Mouse (Mus musculus): Measurements from ENCODE around the gene Epp13. TPM values are rescaled to one million over a fixed set of nuclear protein-coding genes. Genes with fewer than 3 reads are reported as not detected.
"Not testable (repeated sequence)": the region's sequence is repeated elsewhere in the genome, so short reads cannot be mapped to it uniquely, and the experiment has no call there.

Epp13 gene
- polyA plus RNA-seq (2016; fragmentation: Nextera tagmentation; extraction: Ambion mirVana), result not detected in 2 replicates

- no peak within 1 kb of the TSS for H3K27ac ChIP-seq
- no peak within 1 kb of the TSS for H3K4me3 ChIP-seq
- no peaks in the 10 kb centered on the region for H3K4me1 ChIP-seq
- H3K27me3 ChIP-seq (ENCODE audit: poor library complexity, severe bottlenecking), result no peaks in the 10 kb centered on the region
- peaks cover 22% of the 10 kb centered on the region; the same call in 1 of the 2 replicates for H3K9me3 ChIP-seq
- 82% methylated on average over 6 of the region's 6 CpGs for WGBS
- H3K36me3 ChIP-seq (replicated peaks), result no peaks in the 10 kb centered on the region
- no peak for DNase-seq (ENCODE audit: extremely low spot score, low spot score)
Observed at GRCm38 (mm10) chr7:6252410-6252809, at the start of gene Epp13. Gene Epp13, plus strand, starts transcription at chr7:6252710.

- 91% methylated on average over 3 of the region's 3 CpGs for WGBS
- Histone ChIP-seq H3K9me3 (peaks cover 22% of the 10 kb centered on the region; the same call in 1 of the 2 replicates), H3K4me3 (no peak overlapping the region), H3K27ac (no peak overlapping the region), H3K36me3 (replicated peaks) (no peaks in the 10 kb centered on the region), H3K4me1 (no peaks in the 10 kb centered on the region), H3K27me3 (ENCODE audit: poor library complexity, severe bottlenecking) (no peaks in the 10 kb centered on the region)
- DNase-seq (ENCODE audit: extremely low spot score, low spot score), result no peak
Observed at GRCm38 (mm10) chr7:6204200-6204599, 48.3 kb upstream of the Epp13 start.

DNA sequence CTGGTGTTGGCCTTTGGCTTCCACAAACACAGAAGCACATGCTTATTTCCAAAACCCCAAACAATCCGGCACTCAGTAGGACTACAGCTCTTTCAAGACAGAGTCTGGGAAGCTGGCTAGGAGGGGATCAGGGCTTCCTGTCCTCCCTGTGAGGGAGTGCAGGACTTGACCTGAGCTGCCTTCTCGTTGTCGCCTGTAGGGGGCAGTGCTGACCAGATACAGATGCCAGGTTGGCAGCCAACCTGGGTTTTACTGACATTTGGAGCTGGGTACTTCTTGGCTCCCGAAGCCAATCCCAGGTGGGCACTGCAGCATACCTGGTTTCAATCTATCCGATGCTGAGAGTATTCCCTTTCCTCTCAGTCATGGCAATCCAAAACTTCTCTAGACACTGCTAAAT is 39.4 kb upstream of the Epp13 start:
- DNase-seq (ENCODE audit: extremely low spot score, low spot score), result no peak
- 52% methylated on average over 5 of the region's 5 CpGs for WGBS
- peaks cover 43% of the 10 kb centered on the region for H3K9me3 ChIP-seq
- no peak overlapping the region for H3K4me3 ChIP-seq
- H3K27me3 ChIP-seq (ENCODE audit: poor library complexity, severe bottlenecking), result no peaks in the 10 kb centered on the region
- no peaks in the 10 kb centered on the region for H3K36me3 ChIP-seq (replicated peaks)
- H3K4me1 ChIP-seq, result no peaks in the 10 kb centered on the region
- no peak overlapping the region for H3K27ac ChIP-seq

DNA sequence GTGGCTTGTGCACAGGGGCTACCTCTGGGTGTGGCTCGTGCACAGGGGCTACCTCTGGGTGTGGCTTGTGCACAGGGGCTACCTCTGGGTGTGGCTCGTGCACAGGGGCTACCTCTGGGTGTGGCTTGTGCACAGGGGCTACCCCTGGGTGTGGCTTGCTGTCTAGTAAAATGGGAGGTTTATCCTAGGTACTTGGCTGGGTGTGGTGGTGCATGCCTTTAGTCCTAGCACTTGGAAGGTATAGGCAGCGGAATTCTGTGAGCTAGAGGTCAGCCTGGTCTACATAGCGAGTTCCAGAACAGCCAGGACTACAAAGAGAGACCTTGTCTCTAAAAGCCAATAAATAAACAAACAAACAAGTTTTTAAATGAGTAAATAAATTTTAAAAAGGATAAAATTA is 37.8 kb upstream of the Epp13 start:
- not testable (repeated sequence) for H3K4me3 ChIP-seq; H3K4me1 ChIP-seq; DNase-seq (ENCODE audit: extremely low spot score, low spot score); H3K36me3 ChIP-seq (replicated peaks); H3K27ac ChIP-seq; H3K27me3 ChIP-seq (ENCODE audit: poor library complexity, severe bottlenecking)
- H3K9me3 ChIP-seq, result peaks cover 51% of the 10 kb centered on the region
- WGBS, result 90% methylated on average over 4 of the region's 4 CpGs

- WGBS, result 50% methylated on average over 3 of the region's 3 CpGs
- Histone ChIP-seq H3K36me3 (replicated peaks) (no peaks in the 10 kb centered on the region), H3K4me1 (no peaks in the 10 kb centered on the region), H3K27me3 (ENCODE audit: poor library complexity, severe bottlenecking) (no peaks in the 10 kb centered on the region), H3K9me3 (peaks cover 45% of the 10 kb centered on the region), H3K4me3 (no peak overlapping the region), H3K27ac (no peak overlapping the region)
- DNase-seq (ENCODE audit: extremely low spot score, low spot score), result no peak
Observed at GRCm38 (mm10) chr7:6220147-6220546, 32.4 kb upstream of the Epp13 start.

- Histone ChIP-seq H3K9me3 (peaks cover 41% of the 10 kb centered on the region), H3K36me3 (replicated peaks) (no peaks in the 10 kb centered on the region), H3K27ac (no peak within 1 kb of the TSS), H3K27me3 (ENCODE audit: poor library complexity, severe bottlenecking) (no peaks in the 10 kb centered on the region), H3K4me1 (no peaks in the 10 kb centered on the region), H3K4me3 (no peak within 1 kb of the TSS)
- no peak for DNase-seq (ENCODE audit: extremely low spot score, low spot score)
- 94% methylated on average over 12 of the region's 12 CpGs for WGBS
Observed at GRCm38 (mm10) chr7:6221978-6222377, 30.5 kb upstream of the Epp13 start, which contains the start of gene Zscan5b. Gene Zscan5b, plus strand, starts transcription at chr7:6222278.

DNA sequence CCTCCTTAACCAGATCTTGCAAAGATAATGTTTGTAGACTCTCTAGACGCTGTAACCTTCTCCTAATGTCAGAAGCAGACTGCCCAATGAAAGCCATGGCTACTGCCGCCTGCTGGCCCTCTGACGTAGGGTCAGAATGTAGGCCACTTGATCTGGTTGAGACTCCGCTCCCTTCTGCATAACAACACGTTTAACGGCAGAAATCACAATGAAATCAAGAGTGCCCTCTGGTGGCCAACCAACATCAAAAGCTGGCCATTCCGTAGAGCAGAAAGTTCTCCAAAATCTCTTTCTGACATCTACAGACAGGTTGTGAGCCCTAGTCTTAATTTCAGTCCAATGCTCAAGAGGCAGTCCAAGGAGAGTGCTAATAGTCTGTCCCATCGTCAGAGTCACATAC is 24.0 kb upstream of the Epp13 start:
- H3K27ac ChIP-seq; H3K27me3 ChIP-seq (ENCODE audit: poor library complexity, severe bottlenecking); DNase-seq (ENCODE audit: extremely low spot score, low spot score); H3K36me3 ChIP-seq (replicated peaks); H3K4me3 ChIP-seq; H3K4me1 ChIP-seq: not testable (repeated sequence)
- WGBS, result 56% methylated on average over 8 of the region's 8 CpGs
- peaks cover 67% of the 10 kb centered on the region for H3K9me3 ChIP-seq

GRCm38 (mm10) chr7:6239787-6240186 is 12.7 kb upstream of the Epp13 start:
- DNase-seq (ENCODE audit: extremely low spot score, low spot score), result no peak
- H3K9me3 ChIP-seq, result peaks cover under 1% of the 10 kb centered on the region; the same call in 1 of the 2 replicates
- no peak overlapping the region for H3K27ac ChIP-seq
- H3K36me3 ChIP-seq (replicated peaks), result no peaks in the 10 kb centered on the region
- H3K27me3 ChIP-seq (ENCODE audit: poor library complexity, severe bottlenecking), result no peaks in the 10 kb centered on the region
- H3K4me1 ChIP-seq, result no peaks in the 10 kb centered on the region
- no peak overlapping the region for H3K4me3 ChIP-seq
- 47% methylated on average over 11 of the region's 11 CpGs for WGBS

DNA sequence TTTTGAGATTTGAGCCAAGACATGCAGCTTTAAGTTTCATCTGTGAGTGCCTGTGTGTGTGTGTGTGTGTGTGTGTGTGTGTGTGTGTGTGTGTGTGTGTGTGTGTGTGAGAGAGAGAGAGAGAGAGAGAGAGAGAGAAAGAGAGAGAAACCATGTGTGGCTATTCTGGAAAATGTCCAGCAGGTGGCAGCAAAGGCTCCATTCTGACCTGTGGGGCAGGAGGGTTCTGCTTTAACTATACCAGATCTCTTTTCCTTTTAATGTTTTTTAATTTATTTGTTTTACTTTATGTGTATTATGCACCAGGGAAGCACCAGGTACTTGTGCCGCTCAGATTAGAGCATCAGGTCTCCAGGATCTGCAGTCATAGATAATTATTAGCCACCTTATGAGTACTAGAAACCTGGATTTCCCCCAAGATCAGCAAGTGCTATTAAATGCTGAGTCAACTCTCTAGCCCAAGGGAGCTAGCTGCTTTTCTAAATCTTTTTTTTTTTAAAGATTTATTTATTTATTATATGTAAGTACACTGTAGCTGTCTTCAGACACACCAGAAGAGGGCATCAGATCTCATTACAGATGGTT is 11.6 kb upstream of the Epp13 start:
- not testable (repeated sequence) for H3K4me1 ChIP-seq; H3K9me3 ChIP-seq; H3K4me3 ChIP-seq; H3K27me3 ChIP-seq (ENCODE audit: poor library complexity, severe bottlenecking); DNase-seq (ENCODE audit: extremely low spot score, low spot score); H3K36me3 ChIP-seq (replicated peaks); H3K27ac ChIP-seq
- WGBS, result 19% methylated on average over 1 of the region's 1 CpGs

GRCm38 (mm10) chr7:6244361-6245292 is 7.9 kb upstream of the Epp13 start:
- H3K27ac ChIP-seq, result no peak overlapping the region
- no peaks in the 10 kb centered on the region for H3K36me3 ChIP-seq (replicated peaks)
- WGBS, result 62% methylated on average over 11 of the region's 11 CpGs
- no peaks in the 10 kb centered on the region for H3K4me1 ChIP-seq
- no peaks in the 10 kb centered on the region; the same call in 1 of the 2 replicates for H3K9me3 ChIP-seq
- no peaks in the 10 kb centered on the region for H3K27me3 ChIP-seq (ENCODE audit: poor library complexity, severe bottlenecking)
- no peak for DNase-seq (ENCODE audit: extremely low spot score, low spot score)
- H3K4me3 ChIP-seq, result no peak overlapping the region

DNA sequence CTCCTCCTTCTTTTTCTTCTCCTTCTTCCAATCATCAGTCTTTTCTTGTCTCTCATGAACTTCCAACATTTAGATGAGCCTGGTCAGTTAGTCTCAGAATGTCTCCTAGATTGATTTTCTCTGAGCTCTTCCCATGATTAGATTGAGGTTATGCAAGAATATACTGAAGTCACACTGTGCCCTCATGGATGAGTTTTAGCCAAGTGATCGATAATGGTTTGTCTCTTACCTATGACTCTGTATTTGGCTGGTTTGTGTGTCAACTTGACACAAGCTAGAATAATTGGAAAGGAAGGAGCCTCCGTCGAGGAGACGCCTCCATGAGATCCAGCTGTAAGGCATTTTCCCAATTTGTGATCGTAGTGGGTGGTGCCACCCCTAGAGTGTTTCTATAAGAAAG is 1.9 kb downstream of the Epp13 start:
- WGBS, result 92% methylated on average over 5 of the region's 5 CpGs

DNA sequence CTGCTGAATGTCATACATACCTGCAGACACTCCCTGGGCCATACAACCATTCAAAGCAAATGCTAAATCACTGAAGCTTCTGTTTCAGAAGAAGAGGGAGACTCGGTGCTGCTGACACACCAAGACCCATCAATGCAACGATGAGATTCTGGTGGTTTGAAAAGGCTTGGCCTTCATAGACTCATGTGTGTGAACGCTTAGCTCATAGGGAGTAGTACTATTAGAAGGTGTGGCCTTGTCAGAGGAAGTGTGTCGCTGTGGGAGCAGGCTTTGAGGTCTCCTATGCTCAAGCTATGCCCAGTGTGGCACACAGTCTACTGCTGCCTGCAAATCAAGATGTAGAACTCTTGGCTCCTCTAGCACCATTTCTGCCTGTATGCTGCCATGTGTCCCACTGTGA is 4.9 kb downstream of the Epp13 start:
- no peak overlapping the region for H3K27ac ChIP-seq
- no peak overlapping the region for H3K4me3 ChIP-seq
- no peaks in the 10 kb centered on the region for H3K4me1 ChIP-seq
- peaks cover 23% of the 10 kb centered on the region; the same call in 1 of the 2 replicates for H3K9me3 ChIP-seq
- no peak for DNase-seq (ENCODE audit: extremely low spot score, low spot score)
- no peaks in the 10 kb centered on the region for H3K36me3 ChIP-seq (replicated peaks)
- 93% methylated on average over 4 of the region's 4 CpGs for WGBS
- H3K27me3 ChIP-seq (ENCODE audit: poor library complexity, severe bottlenecking), result no peaks in the 10 kb centered on the region

More for the DNA sequence above, 1.9 kb downstream of the Epp13 start:
- Histone ChIP-seq H3K36me3 (replicated peaks) (no peaks in the 10 kb centered on the region), H3K27me3 (ENCODE audit: poor library complexity, severe bottlenecking) (no peaks in the 10 kb centered on the region), H3K4me1 (no peaks in the 10 kb centered on the region), H3K4me3 (no peak overlapping the region), H3K27ac (no peak overlapping the region), H3K9me3 (peaks cover 24% of the 10 kb centered on the region; the same call in 1 of the 2 replicates)
- DNase-seq (ENCODE audit: extremely low spot score, low spot score), result no peak

Measured in forebrain, embryonic 10.5 days (tissue).